Mouse (Mus musculus): Measurements from ENCODE around the gene Plpp1. TPM values are rescaled to one million over a fixed set of nuclear protein-coding genes. Genes with fewer than 3 reads are reported as not detected.

Gene Plpp1
- polyA plus RNA-seq, 1 experiment = 61.6 TPM

GRCm38 (mm10) chr13:112854402-112854801, 53.8 kb downstream of the Plpp1 start:
- no peak for DNase-seq (ENCODE audit: low read depth in 1 of 2, low spot score in 2 of 2)
- no peak for TF ChIP-seq CTCF (IDR thresholded peaks at IDR 0.05; ENCODE audit: extremely low read depth, insufficient read depth, insufficient read length, insufficient replicate concordance)
- TF ChIP-seq POLR2A (IDR thresholded peaks at IDR 0.05; ENCODE audit: low read depth, low read length) = no peak
- H3K27ac ChIP-seq (ENCODE audit: insufficient read depth, low read length) = no peak overlapping the region
- WGBS = 85% methylated on average over 6 of the region's 6 CpGs
- H3K27me3 ChIP-seq (ENCODE audit: control insufficient read depth, insufficient read depth, low read length) = no peaks in the 10 kb centered on the region
- no peaks in the 10 kb centered on the region for H3K36me3 ChIP-seq (ENCODE audit: control insufficient read depth, insufficient read depth, low read length)
- H3K4me3 ChIP-seq (ENCODE audit: extremely low read depth, insufficient read depth, insufficient read length) = no peak overlapping the region
- H3K4me1 ChIP-seq (ENCODE audit: control insufficient read depth, insufficient read depth, insufficient read length) = no peaks in the 10 kb centered on the region

- Histone ChIP-seq H3K4me1 (ENCODE audit: control insufficient read depth, insufficient read depth, insufficient read length) (no peaks in the 10 kb centered on the region), H3K36me3 (ENCODE audit: control insufficient read depth, insufficient read depth, low read length) (no peaks in the 10 kb centered on the region), H3K4me3 (ENCODE audit: extremely low read depth, insufficient read depth, insufficient read length) (no peak overlapping the region), H3K27ac (ENCODE audit: insufficient read depth, low read length) (no peak overlapping the region), H3K27me3 (ENCODE audit: control insufficient read depth, insufficient read depth, low read length) (no peaks in the 10 kb centered on the region)
- no peak for DNase-seq (ENCODE audit: low read depth in 1 of 2, low spot score in 2 of 2)
- TF ChIP-seq POLR2A (IDR thresholded peaks at IDR 0.05; ENCODE audit: low read depth, low read length) = no peak
- no peak for TF ChIP-seq CTCF (IDR thresholded peaks at IDR 0.05; ENCODE audit: extremely low read depth, insufficient read depth, insufficient read length, insufficient replicate concordance)
- 94% methylated on average over 7 of the region's 7 CpGs for WGBS
Observed at GRCm38 (mm10) chr13:112857921-112858320, 57.3 kb downstream of the Plpp1 start.

- WGBS = 81% methylated on average over 21 of the region's 21 CpGs
- TF ChIP-seq POLR2A (IDR thresholded peaks at IDR 0.05; ENCODE audit: low read depth, low read length) = no peak
- no peak for TF ChIP-seq CTCF (IDR thresholded peaks at IDR 0.05; ENCODE audit: extremely low read depth, insufficient read depth, insufficient read length, insufficient replicate concordance)
- no peak overlapping the region for H3K4me3 ChIP-seq (ENCODE audit: extremely low read depth, insufficient read depth, insufficient read length)
- no peaks in the 10 kb centered on the region for H3K36me3 ChIP-seq (ENCODE audit: control insufficient read depth, insufficient read depth, low read length)
- H3K27ac ChIP-seq (ENCODE audit: insufficient read depth, low read length) = no peak overlapping the region
- H3K4me1 ChIP-seq (ENCODE audit: control insufficient read depth, insufficient read depth, insufficient read length) = no peaks in the 10 kb centered on the region
- no peak for DNase-seq (ENCODE audit: low read depth in 1 of 2, low spot score in 2 of 2)
- no peaks in the 10 kb centered on the region for H3K27me3 ChIP-seq (ENCODE audit: control insufficient read depth, insufficient read depth, low read length)
Observed at GRCm38 (mm10) chr13:112859574-112860134, 59.1 kb downstream of the Plpp1 start.

DNA sequence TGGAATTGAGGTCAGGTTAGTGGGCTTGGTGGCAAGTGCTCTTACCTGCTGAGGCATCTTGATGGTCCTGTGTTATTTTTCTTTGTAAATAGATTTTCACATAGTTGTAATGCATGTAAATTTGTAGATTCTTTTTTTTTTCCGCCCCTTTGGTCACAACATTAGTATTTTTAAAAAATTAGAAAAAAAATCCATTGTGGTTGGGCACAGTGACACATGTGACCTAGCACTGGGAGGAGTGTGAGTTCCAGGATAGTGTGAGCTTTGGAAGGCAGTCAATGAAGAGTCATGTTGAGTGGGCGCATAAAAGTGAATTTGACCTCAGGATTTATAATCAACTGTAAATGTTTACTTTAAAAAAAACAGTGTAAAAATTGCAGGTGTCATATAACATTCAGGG, 59.8 kb downstream of the Plpp1 start:
- H3K27ac ChIP-seq (ENCODE audit: insufficient read depth, low read length) = no peak overlapping the region
- H3K4me3 ChIP-seq (ENCODE audit: extremely low read depth, insufficient read depth, insufficient read length) = no peak overlapping the region
- no peaks in the 10 kb centered on the region for H3K27me3 ChIP-seq (ENCODE audit: control insufficient read depth, insufficient read depth, low read length)
- WGBS = 94% methylated on average over 2 of the region's 2 CpGs
- no peaks in the 10 kb centered on the region for H3K4me1 ChIP-seq (ENCODE audit: control insufficient read depth, insufficient read depth, insufficient read length)
- H3K36me3 ChIP-seq (ENCODE audit: control insufficient read depth, insufficient read depth, low read length) = peaks cover 2% of the 10 kb centered on the region; the same call in 1 of the 2 replicates
- TF ChIP-seq CTCF (IDR thresholded peaks at IDR 0.05; ENCODE audit: extremely low read depth, insufficient read depth, insufficient read length, insufficient replicate concordance) = no peak
- TF ChIP-seq POLR2A (IDR thresholded peaks at IDR 0.05; ENCODE audit: low read depth, low read length) = no peak
- no peak for DNase-seq (ENCODE audit: low read depth in 1 of 2, low spot score in 2 of 2)

- H3K4me3 ChIP-seq (ENCODE audit: extremely low read depth, insufficient read depth, insufficient read length) = no peak overlapping the region
- no peaks in the 10 kb centered on the region for H3K27me3 ChIP-seq (ENCODE audit: control insufficient read depth, insufficient read depth, low read length)
- WGBS = 96% methylated on average over 9 of the region's 9 CpGs
- no peak overlapping the region for H3K27ac ChIP-seq (ENCODE audit: insufficient read depth, low read length)
- no peak for TF ChIP-seq POLR2A (IDR thresholded peaks at IDR 0.05; ENCODE audit: low read depth, low read length)
- TF ChIP-seq CTCF (IDR thresholded peaks at IDR 0.05; ENCODE audit: extremely low read depth, insufficient read depth, insufficient read length, insufficient replicate concordance) = no peak
- H3K4me1 ChIP-seq (ENCODE audit: control insufficient read depth, insufficient read depth, insufficient read length) = no peaks in the 10 kb centered on the region
- H3K36me3 ChIP-seq (ENCODE audit: control insufficient read depth, insufficient read depth, low read length) = peaks cover 3% of the 10 kb centered on the region; the same call in 1 of the 2 replicates
- DNase-seq (ENCODE audit: low read depth in 1 of 2, low spot score in 2 of 2) = no peak
Observed at GRCm38 (mm10) chr13:112860911-112861310, 60.3 kb downstream of the Plpp1 start.

DNA sequence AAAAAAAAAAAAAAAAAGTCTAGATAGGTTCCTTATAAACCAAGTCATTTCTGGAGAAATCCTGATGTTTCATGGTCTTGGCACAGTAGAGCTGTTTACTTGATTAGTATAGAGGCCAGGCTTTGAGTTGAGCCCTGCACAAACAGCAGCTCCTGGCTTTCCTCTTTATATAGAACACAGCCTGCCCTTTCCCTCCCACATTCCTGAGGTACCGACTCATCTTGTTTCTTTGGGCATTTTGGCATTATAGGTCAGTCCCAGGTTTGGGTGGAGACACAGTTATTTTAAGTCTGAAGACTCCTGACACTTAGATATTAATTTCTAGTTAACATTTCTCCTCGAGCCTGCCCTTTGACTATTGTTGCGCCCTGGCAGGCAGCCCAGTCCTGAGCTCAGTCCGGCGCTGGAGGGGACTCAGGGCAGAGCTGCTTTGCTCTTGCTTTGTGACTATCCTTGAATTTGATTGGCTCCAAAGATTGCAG, 61.3 kb downstream of the Plpp1 start:
- Histone ChIP-seq H3K27ac (ENCODE audit: insufficient read depth, low read length) (no peak overlapping the region), H3K27me3 (ENCODE audit: control insufficient read depth, insufficient read depth, low read length) (no peaks in the 10 kb centered on the region), H3K4me3 (ENCODE audit: extremely low read depth, insufficient read depth, insufficient read length) (no peak overlapping the region), H3K4me1 (ENCODE audit: control insufficient read depth, insufficient read depth, insufficient read length) (no peaks in the 10 kb centered on the region), H3K36me3 (ENCODE audit: control insufficient read depth, insufficient read depth, low read length) (peaks cover 6% of the 10 kb centered on the region)
- no peak for DNase-seq (ENCODE audit: low read depth in 1 of 2, low spot score in 2 of 2)
- 79% methylated on average over 5 of the region's 5 CpGs for WGBS
- TF ChIP-seq CTCF (IDR thresholded peaks at IDR 0.05; ENCODE audit: extremely low read depth, insufficient read depth, insufficient read length, insufficient replicate concordance) (no peak), POLR2A (IDR thresholded peaks at IDR 0.05; ENCODE audit: low read depth, low read length) (no peak)

GRCm38 (mm10) chr13:112862342-112862741, 61.8 kb downstream of the Plpp1 start:
- peaks cover 7% of the 10 kb centered on the region for H3K36me3 ChIP-seq (ENCODE audit: control insufficient read depth, insufficient read depth, low read length)
- no peaks in the 10 kb centered on the region for H3K4me1 ChIP-seq (ENCODE audit: control insufficient read depth, insufficient read depth, insufficient read length)
- H3K27me3 ChIP-seq (ENCODE audit: control insufficient read depth, insufficient read depth, low read length) = no peaks in the 10 kb centered on the region
- 87% methylated on average over 3 of the region's 3 CpGs for WGBS
- H3K4me3 ChIP-seq (ENCODE audit: extremely low read depth, insufficient read depth, insufficient read length) = no peak overlapping the region
- no peak for DNase-seq (ENCODE audit: low read depth in 1 of 2, low spot score in 2 of 2)
- no peak for TF ChIP-seq POLR2A (IDR thresholded peaks at IDR 0.05; ENCODE audit: low read depth, low read length)
- no peak for TF ChIP-seq CTCF (IDR thresholded peaks at IDR 0.05; ENCODE audit: extremely low read depth, insufficient read depth, insufficient read length, insufficient replicate concordance)
- no peak overlapping the region for H3K27ac ChIP-seq (ENCODE audit: insufficient read depth, low read length)

All from spleen, adult 2 months (tissue).